Mouse (Mus musculus): Measurements from ENCODE around the gene Nckap5l.

- TF ChIP-seq POLR2A (IDR thresholded peaks at IDR 0.05; ENCODE audit: low read depth, low read length) (no peak), CTCF (conservative IDR thresholded peaks at IDR 0.05; ENCODE audit: insufficient read depth, insufficient read length, low read depth, low read length) (no peak)
Observed at GRCm38 (mm10) chr15:99400602-99401001, 56.9 kb downstream of the Nckap5l start.
